Mouse (Mus musculus): Measurements from ENCODE around the gene Tfcp2l1.

DNA sequence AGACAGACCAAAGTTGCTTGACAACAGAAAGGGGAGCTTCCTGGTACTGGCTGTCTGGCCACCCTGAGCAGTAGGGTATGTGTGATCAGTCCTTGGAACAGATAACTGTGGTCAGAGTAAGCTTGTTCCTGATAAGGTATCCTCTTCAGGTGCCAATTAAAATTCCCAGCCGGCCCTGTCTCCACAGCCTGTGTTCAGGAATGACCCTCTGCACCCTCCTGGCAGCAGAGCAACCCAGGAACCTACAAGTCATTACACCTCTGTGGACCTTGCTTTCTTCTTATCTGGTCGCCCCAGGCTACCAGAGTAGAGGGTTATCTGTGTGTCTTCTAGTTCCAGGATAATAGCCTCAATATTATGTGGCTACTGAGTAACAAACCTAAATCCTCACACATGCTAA is 32.4 kb upstream of the Tfcp2l1 start:
- TF ChIP-seq CTCF (IDR thresholded peaks at IDR 0.05; ENCODE audit: control insufficient read depth, insufficient read depth, insufficient replicate concordance, low read depth, low read length) (no peak), POLR2A (IDR thresholded peaks at IDR 0.05; ENCODE audit: control insufficient read depth, low read depth, low read length) (no peak)
